Mouse (Mus musculus) small intestine, adult 2 months (tissue): ENCODE results near the gene Akap2.

Source experiments
- CTCF ChIP-seq: fragments of 200-500 bp; IDR thresholded peaks from 2 replicates; pipeline ENCODE4 v1.5.1; 2012; ENCODE audit warnings: low read depth, mild to moderate bottlenecking, control low read depth, inconsistent platforms, low read length, moderate library complexity, mixed read lengths; ENCODE audit not compliant: insufficient replicate concordance, insufficient read length; ENCODE audit errors: extremely low read depth
- POLR2A ChIP-seq: fragments of 200-500 bp; IDR thresholded peaks from 2 replicates; pipeline ENCODE4 v1.6.1; 2012; ENCODE audit warnings: low read depth, mild to moderate bottlenecking, control low read depth, inconsistent platforms, low read length, moderate library complexity

GRCm38 (mm10) chr4:57725569-57725968 lies 8.1 kb downstream of the Akap2 start:
- TF ChIP-seq CTCF = no peak
- TF ChIP-seq POLR2A = no peak
